Mouse (Mus musculus): ENCODE data around the gene Olfr63. TPM values are rescaled to one million over a fixed set of nuclear protein-coding genes. Genes with fewer than 3 reads are reported as not detected.
"Not testable (repeated sequence)": the region's sequence is repeated elsewhere in the genome, so short reads cannot be mapped to it uniquely, and the experiment has no call there.

Olfr63 gene
- 0.04 TPM in 1 of 2 replicates, not detected in the other for polyA plus RNA-seq (2014; fragmentation: Nextera tagmentation; extraction: Ambion mirVana)

- no peak within 1 kb of the TSS for H3K9ac ChIP-seq (ENCODE audit: low read length)
- H3K4me3 ChIP-seq (ENCODE audit: low read depth, low read length), result no peak within 1 kb of the TSS
- no peaks in the 10 kb centered on the region for H3K27me3 ChIP-seq (replicated peaks; ENCODE audit: control insufficient read depth, insufficient read depth, low read length)
These were observed at the start of gene Olfr63 for GRCm38 (mm10) chr17:33264376-33264775. Gene Olfr63 (plus strand): TSS chr17:33264676.

GRCm38 (mm10) chr17:33221590-33221989, 42.9 kb upstream of the Olfr63 start, which contains the start of gene Olfr1564:
Gene Olfr1564 (minus strand): TSS chr17:33221690.
- no peak within 1 kb of the TSS for H3K9ac ChIP-seq (ENCODE audit: low read length)
- H3K4me2 ChIP-seq (ENCODE audit: low read length), result no peak within 1 kb of the TSS
- H3K27ac ChIP-seq (ENCODE audit: low read depth, low read length), result no peak within 1 kb of the TSS
- H3K36me3 ChIP-seq (ENCODE audit: control insufficient read depth, insufficient read depth, low read length), result no peaks in the 10 kb centered on the region
- H3K4me1 ChIP-seq (ENCODE audit: control insufficient read depth, insufficient read depth, low read length), result no peaks in the 10 kb centered on the region
- ATAC-seq, result no peak
- H3K27me3 ChIP-seq (replicated peaks; ENCODE audit: control insufficient read depth, insufficient read depth, low read length), result no peaks in the 10 kb centered on the region
- H3K9me3 ChIP-seq (replicated peaks; ENCODE audit: control insufficient read depth, low read length), result no peaks in the 10 kb centered on the region; the same call in 1 of the 2 replicates
- H3K4me3 ChIP-seq (ENCODE audit: low read depth, low read length), result no peak within 1 kb of the TSS
- WGBS, result 83% methylated on average over 2 of the region's 2 CpGs
- DNase-seq (ENCODE audit: low spot score), result no peak

More at GRCm38 (mm10) chr17:33264376-33264775, at the start of gene Olfr63:
- no peak within 1 kb of the TSS for H3K27ac ChIP-seq (ENCODE audit: low read depth, low read length)
- no peak within 1 kb of the TSS for H3K4me2 ChIP-seq (ENCODE audit: low read length)
- DNase-seq (ENCODE audit: low spot score) (no peak), ATAC-seq (no peak)
- H3K4me1 ChIP-seq (ENCODE audit: control insufficient read depth, insufficient read depth, low read length), result no peaks in the 10 kb centered on the region
- 80% methylated on average over 1 of the region's 1 CpGs for WGBS
- H3K36me3 ChIP-seq (ENCODE audit: control insufficient read depth, insufficient read depth, low read length), result no peaks in the 10 kb centered on the region
- no peaks in the 10 kb centered on the region for H3K9me3 ChIP-seq (replicated peaks; ENCODE audit: control insufficient read depth, low read length)

- H3K27me3 ChIP-seq (replicated peaks; ENCODE audit: control insufficient read depth, insufficient read depth, low read length); H3K9me3 ChIP-seq (replicated peaks; ENCODE audit: control insufficient read depth, low read length); H3K4me3 ChIP-seq (ENCODE audit: low read depth, low read length); H3K4me1 ChIP-seq (ENCODE audit: control insufficient read depth, insufficient read depth, low read length); DNase-seq (ENCODE audit: low spot score); ATAC-seq; H3K27ac ChIP-seq (ENCODE audit: low read depth, low read length); H3K4me2 ChIP-seq (ENCODE audit: low read length); H3K9ac ChIP-seq (ENCODE audit: low read length): not testable (repeated sequence)
- H3K36me3 ChIP-seq (ENCODE audit: control insufficient read depth, insufficient read depth, low read length), result peaks cover 14% of the 10 kb centered on the region
- WGBS, result 96% methylated on average over 1 of the region's 1 CpGs
These were observed 27.8 kb upstream of the Olfr63 start for GRCm38 (mm10) chr17:33236646-33237045.

GRCm38 (mm10) chr17:33254530-33255318, 9.8 kb upstream of the Olfr63 start, which contains the start of gene Zfp955a:
Gene Zfp955a (minus strand): TSS chr17:33255145.
- WGBS, result 43% methylated on average over 1 of the region's 34 CpGs

GRCm38 (mm10) chr17:33255319-33255657, 9.2 kb upstream of the Olfr63 start:
- WGBS, result no CpG with 5 or more reads among the region's 2 CpGs
- not testable (repeated sequence) for H3K27ac ChIP-seq (ENCODE audit: low read depth, low read length); H3K36me3 ChIP-seq (ENCODE audit: control insufficient read depth, insufficient read depth, low read length); H3K27me3 ChIP-seq (replicated peaks; ENCODE audit: control insufficient read depth, insufficient read depth, low read length); H3K4me3 ChIP-seq (ENCODE audit: low read depth, low read length); H3K4me1 ChIP-seq (ENCODE audit: control insufficient read depth, insufficient read depth, low read length); H3K9me3 ChIP-seq (replicated peaks; ENCODE audit: control insufficient read depth, low read length); DNase-seq (ENCODE audit: low spot score); H3K9ac ChIP-seq (ENCODE audit: low read length); H3K4me2 ChIP-seq (ENCODE audit: low read length)
- ATAC-seq, result 0 out of 2 replicates have a peak, but pooled peaks have one; percentile 7

More at GRCm38 (mm10) chr17:33254530-33255318, 9.8 kb upstream of the Olfr63 start, which contains the start of gene Zfp955a:
- not testable (repeated sequence) for H3K9me3 ChIP-seq (replicated peaks; ENCODE audit: control insufficient read depth, low read length); H3K27me3 ChIP-seq (replicated peaks; ENCODE audit: control insufficient read depth, insufficient read depth, low read length); H3K36me3 ChIP-seq (ENCODE audit: control insufficient read depth, insufficient read depth, low read length); H3K27ac ChIP-seq (ENCODE audit: low read depth, low read length); DNase-seq (ENCODE audit: low spot score); H3K4me1 ChIP-seq (ENCODE audit: control insufficient read depth, insufficient read depth, low read length); H3K4me3 ChIP-seq (ENCODE audit: low read depth, low read length); H3K4me2 ChIP-seq (ENCODE audit: low read length); H3K9ac ChIP-seq (ENCODE audit: low read length)
- peak; percentile 100 for ATAC-seq

GRCm38 (mm10) chr17:33268907-33269306, 4.4 kb downstream of the Olfr63 start:
- no peak overlapping the region for H3K4me3 ChIP-seq (ENCODE audit: low read depth, low read length)
- 85% methylated on average over 9 of the region's 9 CpGs for WGBS
- no peaks in the 10 kb centered on the region for H3K36me3 ChIP-seq (ENCODE audit: control insufficient read depth, insufficient read depth, low read length)
- no peak overlapping the region for H3K27ac ChIP-seq (ENCODE audit: low read depth, low read length)
- no peak overlapping the region for H3K4me2 ChIP-seq (ENCODE audit: low read length)
- no peak for ATAC-seq
- no peak for DNase-seq (ENCODE audit: low spot score)
- no peaks in the 10 kb centered on the region for H3K9me3 ChIP-seq (replicated peaks; ENCODE audit: control insufficient read depth, low read length)
- H3K4me1 ChIP-seq (ENCODE audit: control insufficient read depth, insufficient read depth, low read length), result no peaks in the 10 kb centered on the region
- H3K27me3 ChIP-seq (replicated peaks; ENCODE audit: control insufficient read depth, insufficient read depth, low read length), result no peaks in the 10 kb centered on the region
- H3K9ac ChIP-seq (ENCODE audit: low read length), result no peak overlapping the region

- H3K9ac ChIP-seq (ENCODE audit: low read length); H3K27me3 ChIP-seq (replicated peaks; ENCODE audit: control insufficient read depth, insufficient read depth, low read length); H3K4me3 ChIP-seq (ENCODE audit: low read depth, low read length); H3K36me3 ChIP-seq (ENCODE audit: control insufficient read depth, insufficient read depth, low read length); H3K9me3 ChIP-seq (replicated peaks; ENCODE audit: control insufficient read depth, low read length); DNase-seq (ENCODE audit: low spot score); H3K27ac ChIP-seq (ENCODE audit: low read depth, low read length); H3K4me1 ChIP-seq (ENCODE audit: control insufficient read depth, insufficient read depth, low read length): not testable (repeated sequence)
- peak; percentile 100 for ATAC-seq
- no CpG with 5 or more reads among the region's 25 CpGs for WGBS
- H3K4me2 ChIP-seq (ENCODE audit: low read length), result 0 out of 2 replicates have a peak within 1 kb of the TSS, but pooled peaks have one; percentile 26
These were observed 24.8 kb downstream of the Olfr63 start, which contains the start of gene Zfp955b for GRCm38 (mm10) chr17:33289039-33289875. Gene Zfp955b (plus strand): TSS chr17:33289544.

- H3K27me3 ChIP-seq (replicated peaks; ENCODE audit: control insufficient read depth, insufficient read depth, low read length); ATAC-seq; H3K27ac ChIP-seq (ENCODE audit: low read depth, low read length); H3K9me3 ChIP-seq (replicated peaks; ENCODE audit: control insufficient read depth, low read length); DNase-seq (ENCODE audit: low spot score); H3K36me3 ChIP-seq (ENCODE audit: control insufficient read depth, insufficient read depth, low read length); H3K4me3 ChIP-seq (ENCODE audit: low read depth, low read length); H3K4me1 ChIP-seq (ENCODE audit: control insufficient read depth, insufficient read depth, low read length); H3K9ac ChIP-seq (ENCODE audit: low read length): not testable (repeated sequence)
- H3K4me2 ChIP-seq (ENCODE audit: low read length), result 0 out of 2 replicates have a peak overlapping the region, but pooled peaks have one; percentile 26
- WGBS, result no CpG with 5 or more reads among the region's 9 CpGs
These were observed 25.3 kb downstream of the Olfr63 start for GRCm38 (mm10) chr17:33289876-33290149.
